Mouse (Mus musculus) urinary bladder, postnatal 4 days (tissue): ENCODE results near the gene Hmmr.
"Not testable (repeated sequence)": the region's sequence is repeated elsewhere in the genome, so short reads cannot be mapped to it uniquely, and the experiment has no call there.

Experiments used
- DNase-seq, 2 experiments: peaks; one replicate each; pipeline ENCODE4 v3.0.0; 2021 to 2022; ENCODE audit warnings: low spot score in 2 of 2

The Hmmr gene

DNA sequence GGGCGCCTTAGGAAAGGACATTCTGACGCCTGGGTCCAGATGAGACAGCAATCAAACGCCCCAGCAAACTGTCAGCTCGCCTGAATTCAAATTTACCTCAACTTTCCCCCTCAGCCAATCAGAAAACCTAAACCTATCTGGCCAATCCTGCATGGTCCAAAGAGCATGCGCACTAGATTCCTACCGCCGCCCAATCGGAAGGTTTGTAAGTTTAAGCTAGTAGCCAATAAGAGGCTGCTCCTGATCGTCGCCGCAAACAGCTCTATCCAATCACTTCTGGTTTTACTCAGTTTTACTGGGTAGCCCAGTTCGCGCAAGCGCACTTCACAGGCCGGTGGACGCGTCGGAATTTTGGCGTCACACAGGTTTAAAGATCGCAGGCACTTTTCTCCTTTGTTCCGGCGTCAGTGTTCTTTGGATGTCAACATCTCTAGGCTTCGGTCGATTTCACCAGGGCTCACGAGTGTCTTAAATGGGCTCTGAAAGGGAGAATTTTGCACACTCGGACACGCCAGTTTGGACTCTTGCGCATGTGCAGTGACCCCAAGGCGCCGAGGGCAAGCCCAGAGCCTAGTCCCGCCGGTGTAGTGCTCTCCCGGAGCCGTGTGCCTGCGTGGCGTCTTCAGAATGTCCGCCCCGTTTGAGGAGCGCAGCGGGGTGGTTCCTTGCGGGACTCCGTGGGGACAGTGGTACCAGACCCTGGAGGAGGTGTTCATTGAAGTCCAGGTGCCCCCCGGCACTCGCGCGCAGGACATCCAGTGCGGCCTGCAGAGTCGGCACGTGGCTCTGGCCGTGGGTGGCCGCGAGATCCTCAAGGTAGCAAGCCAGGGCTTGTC is at the start of gene Hmmr, which contains the start of gene Nudcd2:
Gene Hmmr, minus strand, starts transcription at position 84 of the 836 bp plus-strand sequence.
Gene Nudcd2, plus strand, starts transcription at position 329 of the 836 bp plus-strand sequence.
- peak; percentile 89 to 92 for DNase-seq

DNA sequence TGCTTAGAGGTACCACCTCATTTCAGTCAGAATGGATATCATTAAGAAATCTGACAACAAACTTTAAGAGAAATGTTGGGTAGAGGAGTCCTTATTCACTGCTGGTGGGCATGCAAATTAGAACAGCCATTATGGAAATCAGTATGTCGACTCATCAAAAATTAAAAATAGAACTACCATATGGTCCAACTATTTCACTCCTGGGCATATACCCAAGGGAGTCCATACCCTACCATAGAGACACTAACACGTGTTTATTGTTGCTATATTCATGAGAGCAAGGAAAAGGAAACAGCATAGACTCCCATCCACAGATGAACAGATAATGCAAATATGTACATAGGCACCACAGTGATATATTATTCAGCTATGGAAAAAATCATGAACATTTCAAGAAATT is 48.6 kb upstream of the Hmmr start:
- DNase-seq: no peak

DNA sequence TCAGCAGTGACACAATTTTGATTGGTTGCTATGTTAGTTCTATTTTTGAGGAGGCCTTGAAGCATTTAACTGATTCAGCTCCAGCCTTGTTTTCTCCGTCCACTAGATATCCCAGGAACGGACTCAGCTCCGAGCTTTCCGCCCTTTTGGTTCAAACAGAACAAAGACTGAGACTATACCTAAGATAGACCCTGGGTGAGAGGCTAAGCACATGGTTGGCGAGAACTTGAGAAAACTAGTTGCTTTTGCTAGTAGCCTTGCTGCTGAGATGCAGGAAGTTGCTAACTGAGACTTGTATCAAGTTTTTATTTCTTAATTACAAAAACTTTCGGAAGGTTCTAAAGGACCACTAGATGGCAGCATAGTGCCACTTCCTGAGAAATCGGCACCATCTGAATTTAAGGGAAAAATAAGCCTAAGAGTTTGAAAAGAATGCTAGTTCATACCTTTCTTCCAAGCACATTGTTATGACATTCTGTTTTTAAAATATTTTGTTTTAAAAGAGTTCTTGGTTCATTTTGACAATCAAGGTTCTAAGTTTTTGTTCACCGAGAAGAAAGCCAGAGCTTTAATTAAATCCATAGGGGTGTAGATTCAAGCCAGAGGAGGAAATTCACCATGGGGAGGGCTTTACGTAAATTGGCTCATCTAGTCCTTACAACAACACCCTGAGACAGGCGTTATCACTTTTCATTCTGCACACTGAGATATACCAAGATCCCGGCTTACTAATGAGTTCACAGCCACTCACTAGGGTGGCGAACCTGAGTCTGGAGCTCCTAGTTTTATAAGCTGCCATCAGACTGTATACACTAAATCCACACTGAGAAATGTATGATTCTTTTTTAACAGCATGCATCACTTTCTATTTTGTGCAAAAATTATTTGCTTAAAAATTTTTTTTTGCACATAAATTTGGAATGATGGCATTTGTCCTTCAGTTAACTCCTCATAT is 42.4 kb upstream of the Hmmr start:
- DNase-seq: no peak

DNA sequence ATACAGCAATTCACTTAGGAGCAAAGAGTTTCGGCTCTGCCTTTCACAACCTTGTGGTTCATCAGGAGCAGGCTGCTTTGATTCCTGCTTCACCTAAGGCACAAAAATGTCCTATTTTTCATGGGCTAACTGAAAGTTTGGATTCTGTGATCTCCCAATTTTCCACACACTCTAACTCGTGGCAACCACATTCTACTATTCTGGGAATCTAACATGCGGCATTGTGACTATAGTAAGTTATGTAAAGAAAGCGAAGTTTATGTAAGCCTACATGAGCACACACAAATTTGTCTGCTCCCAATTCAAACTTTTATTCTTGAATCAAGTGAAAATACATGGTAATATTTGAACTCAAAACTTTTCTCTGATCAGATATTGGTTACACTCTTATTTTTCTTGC is 31.5 kb upstream of the Hmmr start:
- no peak for DNase-seq

DNA sequence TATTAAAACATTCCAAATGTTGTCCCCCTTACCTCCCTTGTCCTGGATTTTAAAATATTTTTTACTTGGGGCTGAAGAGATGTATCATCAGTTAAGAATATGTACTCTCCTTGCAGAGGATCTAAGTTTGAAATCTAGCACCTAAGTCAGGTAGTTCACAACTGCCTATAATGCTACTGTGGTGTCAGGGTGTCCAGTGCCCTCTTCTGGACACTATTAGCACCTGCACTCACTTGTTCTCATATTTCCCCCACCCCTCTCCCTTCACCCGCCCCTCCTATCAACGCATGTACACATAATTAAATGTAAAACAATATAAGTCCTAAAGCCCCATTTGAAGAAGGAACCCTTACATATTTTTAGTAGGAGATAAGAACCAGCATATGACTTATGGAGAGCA is 30.2 kb upstream of the Hmmr start:
- DNase-seq: no peak

DNA sequence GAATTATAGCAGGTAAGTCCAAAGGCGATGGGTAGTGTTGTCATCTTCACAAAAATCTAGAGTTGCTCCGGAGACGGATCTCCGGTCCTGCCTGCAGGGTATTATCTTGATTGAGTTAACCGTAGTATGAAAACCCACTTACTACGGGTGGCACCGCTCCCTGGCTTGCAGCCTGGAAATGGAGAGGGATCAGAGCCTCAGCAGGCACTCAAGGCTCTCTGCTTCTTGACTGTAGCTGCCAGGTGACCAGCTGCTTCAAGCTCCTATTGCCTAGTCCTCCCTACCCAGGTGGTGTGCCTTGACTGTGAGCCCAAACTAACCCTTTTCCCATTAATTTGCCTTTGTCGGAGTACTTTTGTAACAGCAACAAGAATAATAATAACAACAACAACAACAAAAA is 26.7 kb upstream of the Hmmr start:
- no peak for DNase-seq

DNA sequence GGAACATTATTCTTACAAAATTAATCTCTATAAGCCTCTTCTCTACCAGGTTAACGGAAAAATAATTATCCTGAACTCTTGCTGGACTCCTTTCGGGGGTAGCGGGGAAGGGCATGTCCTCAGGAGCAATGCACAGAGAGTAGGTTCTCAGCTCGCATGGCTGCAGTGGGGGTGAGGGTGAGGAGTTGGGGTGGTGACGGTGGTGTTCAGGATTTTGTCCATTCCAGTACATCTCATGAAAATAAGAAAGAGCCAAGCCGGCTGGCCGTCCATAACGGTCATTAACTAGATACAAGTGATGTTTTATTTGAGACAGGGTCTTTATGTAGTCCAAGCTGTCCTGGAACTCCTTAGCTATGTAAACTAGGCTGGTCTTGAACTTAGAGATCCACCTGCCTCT is 22.7 kb upstream of the Hmmr start:
- DNase-seq: no peak

DNA sequence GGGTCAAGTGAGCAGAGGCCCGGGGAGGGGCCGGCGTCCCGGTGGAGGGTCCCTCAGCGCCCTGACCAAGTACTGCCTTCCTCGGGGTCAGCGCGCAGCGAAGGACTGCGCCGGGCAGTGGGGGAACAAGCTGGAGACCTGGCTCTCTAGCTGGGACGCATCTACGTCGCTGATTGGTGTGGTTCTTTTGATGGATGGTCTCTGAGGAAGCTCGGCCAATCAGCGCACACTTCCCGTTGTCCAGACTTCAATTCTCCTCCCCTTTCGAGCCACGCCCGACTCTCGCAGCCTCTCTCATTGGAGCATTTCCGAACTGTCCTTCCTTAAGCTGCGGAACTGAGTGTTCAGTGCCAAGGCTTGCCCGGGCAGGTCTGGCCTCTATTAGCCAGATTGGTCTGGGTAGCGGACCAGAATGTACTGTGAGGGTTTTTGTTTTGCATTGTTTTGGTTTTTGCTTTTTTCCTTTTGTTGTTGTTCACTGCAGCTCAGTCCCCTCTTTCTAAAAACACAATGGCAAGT is 21.9 kb upstream of the Hmmr start, which contains the start of gene Ccng1:
Gene Ccng1, minus strand, starts transcription at position 203 of the 519 bp plus-strand sequence.
- DNase-seq: peak; percentile 88 to 92

DNA sequence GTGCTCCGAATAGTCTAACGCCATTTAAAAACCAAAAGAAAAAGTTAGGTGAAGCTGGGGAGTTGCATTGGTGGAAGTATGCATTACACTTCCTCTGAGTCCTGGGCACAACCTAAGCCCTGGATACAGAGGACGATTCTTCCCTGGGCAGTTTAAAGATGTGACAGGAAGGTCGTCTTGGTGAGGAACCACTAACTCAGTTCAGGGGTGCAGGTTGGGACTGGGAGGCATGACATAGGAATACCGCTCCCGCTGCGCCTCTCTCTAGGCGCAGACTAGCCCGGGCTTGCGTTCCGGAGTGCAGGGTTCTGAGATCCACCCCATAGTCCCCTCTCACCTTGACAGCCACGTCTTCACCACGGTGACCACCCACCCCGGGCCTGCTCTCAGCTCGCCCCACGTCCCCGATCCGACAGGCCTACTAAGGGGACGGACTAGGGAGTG is 21.5 kb upstream of the Hmmr start:
- peak in 1 of 2 experiments; percentile 59 for DNase-seq

DNA sequence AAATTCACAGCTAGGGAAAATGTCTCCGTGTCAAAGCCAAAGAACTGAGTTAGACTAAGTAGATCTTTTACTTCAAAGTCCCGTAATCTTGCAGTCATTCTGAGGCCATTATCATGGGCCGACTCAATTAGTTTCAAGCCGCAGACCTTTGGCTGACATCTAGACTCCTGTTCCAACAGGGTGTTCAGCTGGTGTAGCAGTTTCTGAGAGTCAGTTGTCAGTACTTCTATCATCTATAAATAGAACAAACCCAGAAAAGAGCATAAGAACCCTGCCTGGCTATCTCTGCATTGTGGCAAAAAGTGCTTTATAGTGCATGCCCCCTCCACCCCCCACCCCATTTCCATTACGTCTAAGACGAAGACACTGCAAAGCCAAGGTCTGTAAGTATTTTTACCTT is 20.6 kb upstream of the Hmmr start:
- no peak for DNase-seq

DNA sequence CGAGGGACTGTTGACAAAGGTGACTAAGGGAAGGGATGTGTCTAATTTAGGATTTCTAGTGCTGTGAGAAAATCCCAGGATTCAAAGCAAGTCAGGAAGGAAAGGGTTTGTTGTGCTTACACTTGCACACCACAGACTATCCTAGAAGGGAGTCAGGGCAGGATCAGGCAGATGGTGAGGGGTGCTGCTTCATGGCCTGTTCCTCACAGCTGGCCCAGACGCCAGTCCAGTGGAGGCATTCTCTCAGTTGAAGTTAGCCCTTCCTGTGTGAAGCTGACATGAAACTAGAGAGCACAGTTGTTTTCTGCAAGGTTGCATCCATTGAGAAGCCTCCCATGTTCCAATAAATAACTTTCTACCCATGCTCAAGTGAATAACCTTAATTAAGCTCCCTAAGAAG is 14.5 kb upstream of the Hmmr start:
- DNase-seq: no peak

DNA sequence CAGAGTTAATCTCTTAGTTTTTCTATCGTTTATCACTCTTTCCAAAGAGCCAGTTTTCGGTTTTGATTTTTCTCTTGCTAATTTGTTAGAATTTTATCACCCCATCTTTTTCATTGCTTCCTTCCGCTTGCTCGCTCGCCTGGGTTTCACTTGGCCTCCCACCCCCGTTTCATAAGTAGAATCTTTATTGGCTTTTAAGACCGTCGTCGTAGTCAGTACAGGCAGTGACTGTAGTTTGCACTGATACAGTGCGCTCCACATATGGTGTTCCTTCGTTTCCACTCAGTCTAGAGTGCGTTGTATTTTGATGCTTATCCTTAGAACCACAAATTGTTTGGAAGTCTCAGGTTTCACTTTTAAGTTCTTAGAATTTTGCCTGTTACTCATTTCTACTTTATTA is 13.1 kb upstream of the Hmmr start:
- DNase-seq: no peak

DNA sequence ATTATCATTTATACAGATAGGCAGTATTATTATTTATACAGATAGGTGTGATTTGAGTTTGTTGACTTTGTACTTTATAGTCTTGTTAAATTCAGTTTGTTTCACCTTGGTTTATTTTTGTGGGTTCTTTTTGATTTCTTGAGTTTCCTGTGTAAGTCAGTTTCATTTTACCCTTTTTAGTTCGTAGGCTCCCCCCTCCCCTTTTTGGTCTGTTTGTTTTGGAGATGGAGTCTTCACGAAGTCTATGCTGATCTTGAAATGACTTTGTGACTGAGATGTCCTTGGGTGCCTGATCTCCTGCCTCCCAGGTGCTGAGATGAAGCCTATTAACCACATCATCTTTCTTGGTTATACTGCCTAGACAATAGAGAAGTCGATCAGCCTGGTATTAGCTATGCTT is 11.1 kb upstream of the Hmmr start:
- DNase-seq: no peak

DNA sequence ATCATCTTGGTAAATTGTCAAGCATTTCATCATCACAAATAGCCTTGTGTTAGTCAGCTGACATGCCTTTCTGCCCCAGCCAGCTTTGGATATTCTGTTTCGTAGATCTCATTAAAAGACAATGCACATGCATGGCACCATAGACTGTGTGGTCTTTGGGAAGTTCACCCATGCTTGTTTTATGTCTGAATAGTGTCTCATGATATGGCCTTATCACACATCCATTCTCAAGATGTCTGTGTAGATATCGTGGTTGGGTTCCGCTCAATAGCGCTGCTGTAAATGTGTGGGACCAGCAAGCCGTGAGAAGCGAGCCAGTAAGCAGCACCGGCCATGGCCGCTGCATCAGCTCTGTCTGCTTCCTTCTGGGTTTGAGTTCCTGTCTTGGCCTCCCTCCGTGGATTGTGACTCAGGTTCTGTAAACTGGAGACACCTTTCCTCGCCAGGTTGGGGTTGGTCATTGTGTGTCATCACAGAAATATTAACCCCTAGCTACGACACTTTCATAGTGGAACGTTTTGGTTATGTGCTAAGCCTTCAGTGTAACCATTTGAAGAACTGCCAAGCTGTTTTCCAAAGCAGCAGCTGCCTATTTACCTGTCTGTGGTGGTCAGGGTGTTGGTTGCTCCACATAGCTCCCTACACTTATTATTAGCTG is 8.5 kb upstream of the Hmmr start:
- DNase-seq: no peak

DNA sequence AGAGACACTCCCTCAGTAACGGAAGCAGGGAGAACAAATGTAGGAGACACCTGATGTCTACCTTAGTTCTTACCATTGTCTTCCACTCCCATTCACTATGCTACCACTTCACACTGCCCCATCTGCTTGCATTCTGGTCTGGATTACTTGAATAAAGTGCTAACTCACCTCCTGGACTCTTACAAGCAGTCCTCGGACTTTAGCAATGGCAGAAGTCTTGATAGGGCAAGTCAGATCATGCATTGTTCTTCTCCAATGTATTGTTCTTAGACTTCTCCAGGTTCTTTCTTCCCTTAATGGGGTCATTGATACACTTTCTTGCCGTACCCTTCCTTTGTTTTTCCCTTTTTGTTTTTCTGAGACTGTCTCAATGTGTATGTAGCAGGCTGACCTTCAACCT is 4.1 kb upstream of the Hmmr start:
- no peak for DNase-seq

DNA sequence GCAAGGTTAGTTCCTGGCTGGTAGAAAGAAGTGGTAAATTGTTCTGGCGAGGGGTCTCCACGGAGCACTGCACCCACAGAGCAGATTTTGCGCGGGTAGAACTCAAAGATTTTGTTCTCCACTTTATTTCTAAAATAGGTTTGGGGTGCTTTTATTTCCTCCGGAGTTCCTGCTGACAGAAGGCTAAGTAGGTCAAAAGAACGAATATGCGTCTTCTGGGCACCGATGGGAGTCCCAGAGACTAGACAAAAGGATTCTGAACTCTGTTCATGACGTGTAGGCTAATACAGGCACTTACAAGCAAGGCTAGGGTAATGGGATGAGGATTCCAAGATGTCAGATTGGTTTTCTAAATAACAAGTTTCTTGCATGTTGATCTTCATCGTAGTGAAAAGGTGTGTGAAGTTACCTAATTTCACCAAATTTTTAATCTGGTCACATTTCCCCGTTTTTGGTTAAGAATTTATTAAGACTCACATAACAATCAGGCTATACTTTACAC is 1.1 kb upstream of the Hmmr start:
- DNase-seq: no peak

DNA sequence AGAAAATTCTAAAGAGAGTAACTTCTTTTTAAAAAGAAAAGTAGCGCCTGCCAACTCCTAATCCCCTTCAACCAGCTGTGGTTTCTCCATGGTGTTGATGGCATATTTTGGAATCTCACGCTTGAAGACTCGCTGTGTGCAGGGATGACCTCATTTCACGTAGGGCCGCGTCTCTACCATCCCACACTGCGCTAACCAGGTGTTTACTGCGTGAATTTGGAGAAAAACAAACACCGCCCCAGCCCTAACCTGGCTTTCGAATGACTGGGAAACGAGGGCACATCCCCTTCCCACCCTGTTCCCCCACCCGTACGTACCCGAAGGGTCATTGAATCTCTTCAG is 254 bp downstream of the Hmmr start:
- DNase-seq: no peak

DNA sequence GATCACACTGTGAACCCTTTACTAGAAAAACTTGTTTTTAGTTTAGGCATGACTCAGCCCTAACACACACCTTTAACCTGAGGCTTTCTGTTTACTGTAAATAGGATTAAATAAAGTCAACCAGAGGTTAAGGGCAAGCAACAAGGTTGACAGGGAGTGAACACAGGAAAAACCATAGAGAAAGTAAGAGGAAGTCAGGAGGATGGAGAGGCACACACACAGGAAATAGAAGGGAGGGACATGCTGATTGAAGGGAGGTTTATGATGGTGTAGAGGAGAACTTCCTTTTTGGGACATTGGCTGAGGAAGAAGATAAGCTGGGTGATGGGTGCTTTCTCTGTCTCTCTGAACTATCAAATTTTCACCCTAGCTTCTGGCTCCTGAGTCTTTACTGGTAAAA is 14.9 kb downstream of the Hmmr start:
- no peak for DNase-seq

DNA sequence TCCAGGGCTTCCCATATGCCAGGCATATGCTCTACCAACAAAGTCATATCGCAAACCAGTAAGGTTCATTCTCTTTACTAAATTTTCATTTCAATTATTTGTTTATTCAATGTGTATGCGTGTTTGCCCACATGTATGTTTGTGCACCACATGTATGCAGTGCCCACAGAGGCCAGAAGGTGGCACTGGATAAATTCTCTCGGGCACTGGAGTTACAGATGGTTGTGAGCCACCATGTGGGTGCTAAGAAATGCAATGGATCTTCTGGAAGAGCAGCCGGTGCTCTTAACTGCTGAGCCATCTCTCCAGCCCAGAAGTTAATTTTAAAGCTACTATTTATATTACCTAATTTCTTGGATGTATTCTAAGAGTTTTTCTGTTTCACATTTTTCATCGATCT is 17.7 kb downstream of the Hmmr start:
- no peak for DNase-seq

DNA sequence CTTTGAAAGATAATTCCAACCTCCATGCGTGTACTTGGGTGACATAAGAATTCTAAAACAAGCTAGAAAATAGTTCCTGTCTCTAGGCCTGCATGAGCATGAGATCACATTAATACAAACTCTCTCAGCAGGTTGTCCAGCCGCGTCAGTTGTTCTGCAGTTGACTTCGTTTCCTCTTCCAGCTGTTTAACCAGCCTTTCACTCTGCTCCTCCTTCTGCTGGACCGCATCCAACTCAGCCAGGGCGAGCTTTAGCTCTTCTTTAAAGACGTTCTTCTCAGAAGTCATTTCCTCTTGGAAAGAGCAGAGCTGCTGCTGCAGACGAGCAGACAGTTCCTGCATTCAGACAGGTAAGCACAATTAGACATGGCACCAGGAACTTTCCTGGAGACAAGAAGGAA is 19.4 kb downstream of the Hmmr start:
- DNase-seq: no peak

DNA sequence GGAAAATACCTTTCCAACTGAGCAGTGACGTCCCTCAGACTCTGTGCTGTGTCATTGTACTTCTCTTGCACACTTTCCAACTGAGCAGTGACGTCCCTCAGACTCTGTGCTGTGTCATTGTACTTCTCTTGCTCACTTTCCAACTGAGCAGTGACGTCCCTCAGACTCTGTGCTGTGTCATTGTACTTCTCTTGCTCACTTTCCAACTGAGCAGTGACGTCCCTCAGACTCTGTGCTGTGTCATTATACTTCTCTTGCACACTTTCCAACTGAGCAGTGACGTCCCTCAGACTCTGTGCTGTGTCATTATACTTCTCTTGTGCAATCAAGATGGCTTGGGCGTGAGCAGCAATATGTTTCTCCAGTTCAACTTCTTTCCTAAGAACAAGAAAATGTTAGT is 23.3 kb downstream of the Hmmr start:
- DNase-seq: not testable (repeated sequence)

DNA sequence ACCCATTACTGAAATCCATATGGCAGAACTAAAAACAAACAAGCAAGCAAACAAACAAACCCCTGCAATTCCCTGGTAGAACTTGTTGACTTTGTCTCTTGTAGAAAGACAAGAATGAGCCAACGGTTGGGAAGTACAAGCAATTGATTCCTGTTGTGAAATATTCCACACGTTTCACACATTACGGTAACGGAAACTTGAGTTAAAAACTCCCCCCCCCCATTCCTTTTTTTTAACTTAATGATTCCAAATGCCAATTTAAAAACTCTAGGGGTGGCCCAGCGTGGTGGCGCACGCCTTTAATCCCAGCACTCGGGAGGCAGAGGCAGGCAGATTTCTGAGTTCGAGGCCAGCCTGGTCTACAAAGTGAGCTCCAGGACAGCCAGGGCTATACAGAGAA is 38.1 kb downstream of the Hmmr start, which contains the start of gene Mat2b:
Gene Mat2b, minus strand, starts transcription at position 101 of the 400 bp plus-strand sequence.
- DNase-seq: no peak
